Mouse (Mus musculus): ENCODE measurements around the gene Ptrh2. TPM values are rescaled to one million over a fixed set of nuclear protein-coding genes. Genes with fewer than 3 reads are reported as not detected.
"Not testable (repeated sequence)": the region's sequence is repeated elsewhere in the genome, so short reads cannot be mapped to it uniquely, and the experiment has no call there.

The Ptrh2 gene
- total RNA-seq, 2 experiments from 2014 or later: 10.2 to 11.9 TPM

DNA sequence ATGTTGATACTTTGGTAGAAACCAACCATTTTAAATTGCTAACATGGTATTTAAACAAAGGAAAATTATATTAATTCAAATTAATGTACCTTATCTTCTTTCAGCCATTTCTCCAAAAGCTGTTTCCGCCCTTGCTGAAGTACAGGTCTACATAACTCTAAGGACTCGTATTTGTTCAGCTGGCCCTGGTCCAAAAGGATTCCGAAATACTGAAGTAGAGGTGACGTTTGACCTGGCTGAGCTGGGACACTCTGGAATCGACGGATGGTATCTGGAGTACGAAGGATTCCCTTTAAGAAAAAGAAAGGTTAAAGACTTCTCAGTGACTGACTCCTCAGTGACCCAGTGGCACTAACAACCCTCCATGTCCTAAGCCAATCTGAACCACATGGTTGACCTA lies 41.2 kb downstream of the Ptrh2 start:
- DNase-seq (ENCODE audit: low spot score in 2 of 2): no peak

GRCm38 (mm10) chr11:86725607-86726006 lies 41.8 kb downstream of the Ptrh2 start:
- no peak for DNase-seq (ENCODE audit: low spot score in 2 of 2)

GRCm38 (mm10) chr11:86731443-86731842 lies 47.7 kb downstream of the Ptrh2 start:
- DNase-seq (ENCODE audit: low spot score in 2 of 2): no peak

- no peak for DNase-seq (ENCODE audit: low spot score in 2 of 2)
Observed at GRCm38 (mm10) chr11:86734241-86734939, 50.6 kb downstream of the Ptrh2 start.

- no peak for DNase-seq (ENCODE audit: low spot score in 2 of 2)
Observed at GRCm38 (mm10) chr11:86734993-86735392, 51.2 kb downstream of the Ptrh2 start.

GRCm38 (mm10) chr11:86737301-86738000 lies 53.7 kb downstream of the Ptrh2 start:
- no peak for DNase-seq (ENCODE audit: low spot score in 2 of 2)

DNA sequence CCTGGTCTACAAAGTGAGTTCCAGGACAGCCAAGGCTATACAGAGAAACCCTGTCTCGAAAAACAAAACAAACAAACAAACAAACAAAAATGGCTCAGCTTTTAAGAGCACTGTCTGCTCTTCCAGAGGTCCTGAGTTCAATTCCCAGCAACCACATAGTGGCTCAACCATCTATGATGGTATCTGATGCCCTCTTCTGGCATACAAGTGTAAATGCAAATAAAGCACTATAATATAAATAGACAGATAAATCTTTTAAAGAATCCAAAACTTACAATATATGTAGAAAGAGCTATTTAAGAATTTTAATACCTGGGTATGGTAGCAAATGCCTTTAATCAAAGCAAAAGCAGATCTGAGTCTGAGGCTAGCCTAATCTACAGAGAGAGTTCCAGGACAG lies 54.5 kb downstream of the Ptrh2 start:
- DNase-seq (ENCODE audit: low spot score in 2 of 2): not testable (repeated sequence)

DNA sequence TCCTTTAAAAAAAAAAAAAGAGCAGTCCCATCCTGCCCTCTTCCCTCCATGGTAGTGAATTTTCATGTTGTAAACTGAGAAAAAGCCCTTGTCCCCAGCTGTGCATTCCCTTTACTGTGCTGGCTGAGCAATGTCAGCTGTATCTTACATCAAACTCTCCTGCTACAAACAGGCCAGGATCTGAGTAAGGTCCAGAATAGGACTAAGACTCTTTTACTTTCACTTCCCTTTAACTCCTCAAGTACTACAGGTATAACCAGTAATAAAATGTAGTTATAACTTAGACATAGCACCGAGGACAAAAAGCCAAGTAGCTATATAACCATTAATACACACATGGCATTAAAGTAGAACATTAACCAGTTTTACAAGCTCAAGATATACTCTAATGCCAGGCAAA lies 55.2 kb downstream of the Ptrh2 start:
- no peak for DNase-seq (ENCODE audit: low spot score in 2 of 2)

- DNase-seq (ENCODE audit: low spot score in 2 of 2): no peak
Observed at GRCm38 (mm10) chr11:86739470-86739869, 55.7 kb downstream of the Ptrh2 start.

GRCm38 (mm10) chr11:86741505-86741904 lies 57.7 kb downstream of the Ptrh2 start:
- no peak for DNase-seq (ENCODE audit: low spot score in 2 of 2)

Other genes starting within 250 kb of the Ptrh2 start
- 10 to 100 TPM; 38.1 to 40.2 TPM for gene Rnft1, start 199.3 kb upstream of the Ptrh2 start, total RNA-seq (2021)
- 10 to 100 TPM; 50.5 to 56.8 TPM for gene Rps6kb1, start 139.2 kb upstream of the Ptrh2 start, total RNA-seq (2021)
- gene Tubd1, start 139.0 kb upstream of the Ptrh2 start, total RNA-seq (2021): 1 to 10 TPM; 5.0 to 5.2 TPM
- 10 to 100 TPM; 55.1 to 65.5 TPM for gene Vmp1, start 149 bp upstream of the Ptrh2 start, total RNA-seq (2021)
- gene Cltc, start 73.6 kb downstream of the Ptrh2 start, total RNA-seq (2021): 100 to 1,000 TPM; 185 to 196 TPM
- 10 to 100 TPM; 15.8 to 16.7 TPM for gene Dhx40, start 123.8 kb downstream of the Ptrh2 start, total RNA-seq (2021)

All from gastrocnemius, postnatal 4 days (tissue).